In genomic region chr11:76385746-76386145, GRCm38 (mm10) we compare ENCODE assay signal across 14 mouse cellular contexts. TPM values are rescaled to one million over a fixed set of nuclear protein-coding genes. Genes with fewer than 3 reads are reported as not detected.
A peak's percentile ranks its signal among the peaks of the same experiment; 100 is the strongest.
DNase-seq lines count a peak whose midpoint lies in the region; ATAC-seq lines count a peak whose summit lies in the region.
"Had no signal": no experiment of that assay in that cellular context is flagged by ENCODE, and none has a peak within 500 bp of the region (broad histone marks: within the 10 kb centered on the region; RNA-seq: fewer than 3 reads in every experiment).

No protein-coding gene starts in this region.

- H3K4me1 ChIP-seq in heart, embryonic 10.5 days, result peaks cover 32% of the 10 kb centered on the region
- H3K4me1 ChIP-seq in neural tube, embryonic 12.5 days, result peaks cover 41% of the 10 kb centered on the region
- H3K4me1 ChIP-seq in neural tube, embryonic 15.5 days, result peaks cover 38% of the 10 kb centered on the region
- H3K4me1 ChIP-seq in forebrain, embryonic 15.5 days, result peaks cover 43% of the 10 kb centered on the region

- peaks cover 5% of the 10 kb centered on the region for H3K36me3 ChIP-seq in heart, embryonic 10.5 days
- H3K36me3 ChIP-seq in neural tube, embryonic 12.5 days, result peaks cover 1% of the 10 kb centered on the region
- no peaks in the 10 kb centered on the region for H3K36me3 ChIP-seq in neural tube, embryonic 15.5 days
- no peaks in the 10 kb centered on the region for H3K36me3 ChIP-seq in forebrain, embryonic 15.5 days
- H3K36me3 ChIP-seq: heart, embryonic 15.5 days had no signal

- ATAC-seq in neural tube, embryonic 12.5 days (ENCODE audit: low FRiP score, low read depth), result no peak; the same call in 1 of the 2 replicates
- no peak for ATAC-seq in neural tube, embryonic 15.5 days (ENCODE audit: low FRiP score)
- 0 out of 2 replicates have a peak, but pooled peaks have one; percentile 42 for ATAC-seq in forebrain, embryonic 15.5 days (replicated peaks)
- ATAC-seq: activated CD4-positive, CD25-positive, alpha-beta regulatory T cell, adult 4 months had no signal

- no peak overlapping the region for H3K9ac ChIP-seq in neural tube, embryonic 12.5 days
- H3K9ac ChIP-seq in neural tube, embryonic 15.5 days (replicated peaks), result no peak overlapping the region
- H3K9ac ChIP-seq in forebrain, embryonic 15.5 days (replicated peaks), result no peak overlapping the region
- H3K9ac ChIP-seq: heart, embryonic 15.5 days; lung, embryonic 14.5 days had no signal

- no peak for DNase-seq in heart, embryonic 10.5 days (ENCODE audit: low spot score)
- DNase-seq in heart, adult 18-20 months, result no peak
- no peak for DNase-seq in cerebellum, adult 11 months
- DNase-seq in c-Kit-positive CD71-positive TER-119-positive erythroid progenitor cells, embryonic 14.5 days (ENCODE audit: low spot score), result no peak
- DNase-seq: cerebellum, adult 18-20 months; kidney, adult 9 months; lung, embryonic 14.5 days; right cerebral cortex, adult 18-20 months; spleen, adult 18-20 months had no signal

- 54% methylated on average over 3 of the region's 3 CpGs for WGBS in heart, embryonic 10.5 days
- 19% methylated on average over 3 of the region's 3 CpGs for WGBS in neural tube, embryonic 12.5 days
- 27% methylated on average over 3 of the region's 3 CpGs for WGBS in neural tube, embryonic 15.5 days
- 12% methylated on average over 3 of the region's 3 CpGs for WGBS in forebrain, embryonic 15.5 days

- peak overlapping the region; percentile 47 for H3K27ac ChIP-seq in heart, embryonic 10.5 days
- H3K27ac ChIP-seq in neural tube, embryonic 12.5 days, result peak overlapping the region; percentile 21; the same call in 1 of the 2 replicates
- H3K27ac ChIP-seq in neural tube, embryonic 15.5 days (replicated peaks), result no peak overlapping the region
- H3K27ac ChIP-seq in forebrain, embryonic 15.5 days (replicated peaks), result peak overlapping the region; percentile 52; the same call in 1 of the 2 replicates
- H3K27ac ChIP-seq: heart, embryonic 15.5 days had no signal

- H3K4me3 ChIP-seq in heart, embryonic 10.5 days, result no peak overlapping the region
- no peak overlapping the region for H3K4me3 ChIP-seq in neural tube, embryonic 12.5 days
- H3K4me3 ChIP-seq in neural tube, embryonic 15.5 days (replicated peaks), result no peak overlapping the region
- no peak overlapping the region for H3K4me3 ChIP-seq in forebrain, embryonic 15.5 days
- H3K4me3 ChIP-seq: heart, embryonic 15.5 days had no signal

- H3K4me2 ChIP-seq in neural tube, embryonic 12.5 days (replicated peaks), result peak overlapping the region; percentile 7; the same call in 1 of the 2 replicates
- no peak overlapping the region for H3K4me2 ChIP-seq in neural tube, embryonic 15.5 days
- no peak overlapping the region for H3K4me2 ChIP-seq in forebrain, embryonic 15.5 days (replicated peaks)
- H3K4me2 ChIP-seq: heart, embryonic 15.5 days; lung, embryonic 14.5 days had no signal

- H3K9me3 ChIP-seq in heart, embryonic 10.5 days, result no peaks in the 10 kb centered on the region
- no peaks in the 10 kb centered on the region for H3K9me3 ChIP-seq in neural tube, embryonic 12.5 days
- no peaks in the 10 kb centered on the region for H3K9me3 ChIP-seq in neural tube, embryonic 15.5 days (replicated peaks)
- H3K9me3 ChIP-seq in forebrain, embryonic 15.5 days, result no peaks in the 10 kb centered on the region
- H3K9me3 ChIP-seq: heart, embryonic 15.5 days had no signal

- no peaks in the 10 kb centered on the region for H3K27me3 ChIP-seq in heart, embryonic 10.5 days (ENCODE audit: insufficient read depth, poor library complexity, severe bottlenecking)
- H3K27me3 ChIP-seq in neural tube, embryonic 12.5 days (replicated peaks), result no peaks in the 10 kb centered on the region
- no peaks in the 10 kb centered on the region for H3K27me3 ChIP-seq in neural tube, embryonic 15.5 days (replicated peaks)
- H3K27me3 ChIP-seq in forebrain, embryonic 15.5 days, result no peaks in the 10 kb centered on the region
- H3K27me3 ChIP-seq: heart, embryonic 15.5 days had no signal

RNA-seq across cellular contexts. Expression of gene Nxn, which starts 13.2 kb away (rescaled TPM):
- 27.9 and 34.5 TPM in 2 replicates for polyA plus RNA-seq in heart, embryonic 10.5 days (2016; fragmentation: Nextera tagmentation; extraction: Ambion mirVana)
- 10 to 100 TPM; 13.5 to 17.8 TPM for total RNA-seq in heart, adult 18-20 months (2021)
- 64.1 and 64.4 TPM in 2 replicates for polyA plus RNA-seq in neural tube, embryonic 12.5 days (2016; fragmentation: Nextera tagmentation; extraction: Ambion mirVana)
- polyA plus RNA-seq in neural tube, embryonic 15.5 days (2015; fragmentation: Nextera tagmentation; extraction: Ambion mirVana), result 27.3 and 29.8 TPM in 2 replicates
- 15.4 and 19.9 TPM in 2 replicates for polyA plus RNA-seq in forebrain, embryonic 15.5 days (2015; fragmentation: Nextera tagmentation; extraction: Ambion mirVana)

RNA-seq across cellular contexts. Expression of gene Timm22, which starts 21.0 kb away (rescaled TPM):
- polyA plus RNA-seq in heart, embryonic 10.5 days (2016; fragmentation: Nextera tagmentation; extraction: Ambion mirVana), result 120 and 129 TPM in 2 replicates
- total RNA-seq in heart, adult 18-20 months (2021), result 10 to 100 TPM; 44.0 to 51.4 TPM
- 120 and 132 TPM in 2 replicates for polyA plus RNA-seq in neural tube, embryonic 12.5 days (2016; fragmentation: Nextera tagmentation; extraction: Ambion mirVana)
- polyA plus RNA-seq in neural tube, embryonic 15.5 days (2015; fragmentation: Nextera tagmentation; extraction: Ambion mirVana), result 107 and 108 TPM in 2 replicates
- polyA plus RNA-seq in forebrain, embryonic 15.5 days (2015; fragmentation: Nextera tagmentation; extraction: Ambion mirVana), result 93.3 and 106 TPM in 2 replicates
